Mouse (Mus musculus) erythroblast, embryonic 14.5 days (primary cell): ENCODE data around the gene Mthfr.

Experiments used
- GATA1 ChIP-seq: IDR thresholded peaks from 2 replicates; pipeline ENCODE4 v1.6.1; 2012; ENCODE audit warnings: low read length, inconsistent platforms, mixed read lengths
- TAL1 ChIP-seq: IDR thresholded peaks from 3 replicates; pipeline ENCODE4 v1.6.1; 2012; ENCODE audit warnings: low read length, inconsistent platforms, mixed read lengths

DNA sequence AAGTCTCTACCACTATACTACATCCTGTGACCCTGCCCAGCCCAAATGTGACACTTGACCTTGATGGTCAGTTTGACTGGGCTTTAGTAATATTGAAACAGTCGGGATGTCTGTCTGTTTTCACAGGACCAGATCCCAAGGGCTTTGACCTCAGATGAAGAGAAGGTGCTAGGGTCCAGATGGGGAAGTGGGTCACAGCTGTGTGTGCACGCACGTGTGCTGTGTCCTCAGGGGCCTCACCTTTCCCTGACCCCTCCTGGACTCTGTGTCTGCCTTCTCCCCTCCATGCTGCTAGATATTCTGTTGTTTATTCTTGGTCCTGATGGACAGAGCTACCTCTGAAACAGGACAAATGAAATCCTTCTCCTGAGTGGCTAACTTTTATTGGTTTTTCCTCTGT, 27.5 kb upstream of the Mthfr start:
- no peak for TF ChIP-seq TAL1
- TF ChIP-seq GATA1, result no peak
